Mouse (Mus musculus): ENCODE measurements at regions not wholly inside any gene's neighbourhood (a gene's known extent, or its start where the extent isn't known, plus 50 kb on each side); places are given as distances from the start of the nearest gene placed in this dataset.

DNA sequence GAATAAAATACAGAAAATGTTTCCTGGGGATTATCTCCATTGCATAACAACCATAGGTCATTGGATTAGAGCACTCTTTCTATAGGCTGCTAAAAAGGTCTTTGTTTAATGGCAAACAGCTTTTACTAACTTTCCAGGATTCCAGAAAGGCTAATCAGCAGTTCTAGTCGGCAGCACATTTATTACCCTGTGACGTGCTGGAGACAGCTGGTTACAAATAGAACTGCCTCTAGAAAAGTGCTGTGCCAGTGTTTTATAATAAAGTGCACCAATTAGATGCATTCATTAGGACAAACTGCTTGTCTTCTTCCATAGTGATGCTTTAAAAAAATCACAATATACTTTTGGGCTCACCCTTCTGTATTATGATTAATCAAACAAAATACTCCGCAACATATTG lies 466.2 kb downstream of the Pabpc4l start:
- DNase-seq (ENCODE audit: low read depth, low spot score), result no peak

DNA sequence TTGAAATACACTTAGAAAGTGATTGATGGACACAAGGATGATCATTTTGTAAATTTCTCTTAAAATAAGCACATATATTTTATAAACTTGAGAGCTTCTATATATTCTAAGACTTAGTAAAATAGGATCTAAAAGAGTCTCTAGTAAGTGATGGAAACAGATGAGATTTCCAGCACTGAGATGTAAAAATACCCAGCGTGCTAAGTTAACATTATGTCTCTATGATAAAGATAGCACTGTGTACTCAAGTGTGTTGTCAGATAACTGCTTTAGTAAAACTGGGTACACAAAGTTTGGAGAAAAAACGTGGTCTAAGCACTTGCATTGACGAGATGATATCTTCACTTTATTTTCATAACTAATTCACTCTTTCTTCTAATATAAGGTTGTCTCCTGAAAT lies 479.4 kb downstream of the Pabpc4l start:
- DNase-seq (ENCODE audit: low read depth, low spot score), result peak; percentile 32

GRCm38 (mm10) chr3:45934435-45934834 lies 513.6 kb downstream of the Pabpc4l start:
- DNase-seq (ENCODE audit: low read depth, low spot score), result no peak

- no peak for DNase-seq (ENCODE audit: low read depth, low spot score)
Measured at GRCm38 (mm10) chr3:45924338-45924737, 523.7 kb downstream of the Pabpc4l start.

All from telencephalon, adult 2 months (tissue).